Mouse (Mus musculus): ENCODE data around the gene Nell1. TPM values are rescaled to one million over a fixed set of nuclear protein-coding genes. Genes with fewer than 3 reads are reported as not detected.

The Nell1 gene
- polyA plus RNA-seq, 1 experiment, result 0.18 TPM

DNA sequence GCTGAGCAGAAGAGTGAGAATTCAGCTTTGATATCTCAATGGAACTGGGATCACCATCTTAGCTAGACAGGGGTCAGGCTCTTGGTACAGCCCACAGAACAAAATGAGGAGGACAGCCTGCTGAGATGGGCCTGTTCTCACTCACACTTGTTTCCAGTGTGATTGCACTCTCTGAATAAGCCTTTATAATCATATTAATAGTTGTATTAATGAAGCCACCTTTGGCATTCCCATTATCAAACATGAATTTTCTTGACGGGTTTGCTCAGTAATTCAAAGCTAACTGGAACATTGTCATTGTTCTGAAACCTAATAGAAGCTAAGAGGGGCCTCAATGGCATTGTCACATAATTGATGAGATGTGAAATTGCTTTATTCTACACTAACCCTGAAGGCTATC lies 875.6 kb downstream of the Nell1 start:
- DNase-seq (ENCODE audit: low spot score), result no peak

DNA sequence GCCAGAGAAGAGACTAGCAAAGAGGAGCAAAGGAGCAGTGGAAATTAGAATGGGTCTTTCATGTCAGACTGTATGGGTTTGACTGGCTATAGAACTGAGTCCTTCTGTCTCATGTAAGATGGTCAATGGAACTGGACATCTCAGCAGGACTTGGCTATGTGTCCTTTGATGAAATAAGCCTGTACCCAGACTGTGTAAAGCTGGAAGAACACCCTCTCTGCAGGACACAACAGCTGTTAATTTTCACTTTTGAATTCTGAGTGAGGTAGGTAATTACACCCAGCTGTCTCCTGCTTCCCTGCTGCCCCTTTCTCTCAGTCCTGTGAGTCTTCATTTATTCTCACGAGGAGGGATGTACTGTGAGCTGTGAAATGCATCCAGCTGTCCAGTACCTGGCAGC lies 895.5 kb downstream of the Nell1 start:
- no peak for DNase-seq (ENCODE audit: low spot score)

DNA sequence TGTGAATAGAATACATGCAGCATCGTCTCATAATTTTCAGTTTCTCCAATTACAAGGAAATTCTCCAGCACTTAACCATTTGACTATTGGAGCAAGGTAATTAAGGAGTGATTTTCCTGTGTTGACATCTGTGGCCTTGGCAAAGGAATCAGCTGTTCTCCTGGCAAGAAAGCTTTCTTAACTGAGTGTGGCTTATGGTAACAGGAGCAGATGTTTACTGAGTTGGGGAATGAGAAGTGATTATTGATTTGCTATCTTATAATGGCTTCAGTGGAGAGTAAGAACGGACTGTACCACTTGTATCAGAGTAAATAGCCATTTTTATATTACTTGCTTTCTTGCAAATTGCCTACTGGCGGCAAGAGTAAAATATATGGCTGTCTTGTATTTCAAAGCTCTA lies 913.0 kb downstream of the Nell1 start:
- no peak for DNase-seq (ENCODE audit: low spot score)

DNA sequence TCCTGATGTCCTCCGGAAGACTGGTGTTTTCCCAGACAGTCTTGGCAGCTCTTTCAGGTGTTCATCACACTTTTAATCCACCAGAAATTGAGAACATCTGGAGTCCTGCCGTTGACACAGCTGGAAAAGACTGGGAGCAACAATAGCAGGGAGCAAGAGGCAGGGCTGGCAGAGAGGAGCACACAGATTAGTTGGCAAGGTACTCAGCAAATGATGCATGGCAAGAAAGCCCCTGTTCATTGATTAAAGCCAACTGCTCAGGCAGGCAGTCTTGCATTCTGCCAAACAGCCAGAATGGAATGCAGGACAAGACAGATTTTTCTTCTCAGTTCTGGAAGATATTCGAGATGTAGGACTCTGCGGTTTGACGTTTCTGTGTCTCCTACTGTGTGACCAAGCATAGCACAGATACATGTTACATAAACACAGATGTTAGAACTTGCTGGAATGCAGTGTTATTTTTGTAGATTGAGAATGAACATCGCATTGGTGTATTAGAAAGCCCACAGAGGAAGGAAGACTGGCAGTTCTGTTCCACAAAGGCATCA lies 925.0 kb downstream of the Nell1 start:
- DNase-seq (ENCODE audit: low spot score), result no peak

Other genes with a start within 250 kb of the Nell1 start
- gene Htatip2, start 215.7 kb upstream of the Nell1 start, polyA plus RNA-seq (2012; rRNA removed), result 49.6 and 57.0 TPM in 2 replicates
- gene Prmt3, start 196.5 kb upstream of the Nell1 start, polyA plus RNA-seq (2012; rRNA removed), result 19.7 and 22.0 TPM in 2 replicates
- not detected in 2 replicates for gene Slc6a5, start 64.7 kb upstream of the Nell1 start, polyA plus RNA-seq (2012; rRNA removed)

Measured in urinary bladder, adult 2 months (tissue).